Mouse (Mus musculus) lung, embryonic 15.5 days (tissue): ENCODE measurements around the gene Mrps23. TPM values are rescaled to one million over a fixed set of nuclear protein-coding genes. Genes with fewer than 3 reads are reported as not detected.
A peak's percentile ranks its signal among the peaks of the same experiment; 100 is the strongest.

Experiments used
- ATAC-seq: fragments of 200-750 bp; cut with Nextera tagmentation; 2 replicates; pipeline ENCODE4 v1.8.0; 2017; ENCODE audit warnings: moderate number of reproducible peaks, borderline replicate concordance; ENCODE audit not compliant: low FRiP score, low TSS enrichment; ENCODE audit errors: extremely low read depth
- H3K27ac ChIP-seq: fragments of 300-500 bp; sonication (generic); 2 replicates; pipeline ENCODE4 v1.5.1; 2015; ENCODE audit warnings: moderate library complexity, mild to moderate bottlenecking, inconsistent platforms
- H3K27me3 ChIP-seq: fragments of 300-500 bp; sonication (generic); 2 replicates; pipeline ENCODE4 v1.6.1; 2015; ENCODE audit warnings: inconsistent platforms
- H3K36me3 ChIP-seq: fragments of 300-500 bp; sonication (generic); 2 replicates; pipeline ENCODE4 v1.6.1; 2015; ENCODE audit warnings: inconsistent platforms
- H3K4me1 ChIP-seq: fragments of 300-500 bp; sonication (generic); 2 replicates; pipeline ENCODE4 v1.6.1; 2015; ENCODE audit warnings: inconsistent platforms
- H3K4me2 ChIP-seq: fragments of 300-500 bp; sonication (generic); 2 replicates; pipeline ENCODE4 v1.6.1; 2015; ENCODE audit warnings: inconsistent platforms, mild to moderate bottlenecking, moderate library complexity
- H3K4me3 ChIP-seq: fragments of 300-500 bp; sonication (generic); 2 replicates; pipeline ENCODE4 v1.5.1; 2015; ENCODE audit warnings: mild to moderate bottlenecking, inconsistent platforms
- H3K9ac ChIP-seq: fragments of 300-500 bp; sonication (generic); 2 replicates; pipeline ENCODE4 v1.6.1; 2015; ENCODE audit warnings: inconsistent platforms
- H3K9me3 ChIP-seq: fragments of 300-500 bp; sonication (generic); 2 replicates; pipeline ENCODE4 v1.6.1; 2016; ENCODE audit warnings: inconsistent platforms
- WGBS: fragments of 180-500 bp; shearing (Covaris S2); methylation state at CpG from one replicate; pipeline ENCODE4 v1.1.7; 2015; 5-methylcytosine and 5-hydroxymethylcytosine counted together
- polyA plus RNA-seq: library from polyadenylated mRNA; unstranded; fragments of >200 nt; fragmentation: Nextera tagmentation; extraction: Ambion mirVana; gene quantifications from 2 replicates; pipeline ENCODE4 v1.2.1, GENCODE M21; 2015

Gene Mrps23
- polyA plus RNA-seq, 1 experiment from 2014 or later, result 57.4 TPM

DNA sequence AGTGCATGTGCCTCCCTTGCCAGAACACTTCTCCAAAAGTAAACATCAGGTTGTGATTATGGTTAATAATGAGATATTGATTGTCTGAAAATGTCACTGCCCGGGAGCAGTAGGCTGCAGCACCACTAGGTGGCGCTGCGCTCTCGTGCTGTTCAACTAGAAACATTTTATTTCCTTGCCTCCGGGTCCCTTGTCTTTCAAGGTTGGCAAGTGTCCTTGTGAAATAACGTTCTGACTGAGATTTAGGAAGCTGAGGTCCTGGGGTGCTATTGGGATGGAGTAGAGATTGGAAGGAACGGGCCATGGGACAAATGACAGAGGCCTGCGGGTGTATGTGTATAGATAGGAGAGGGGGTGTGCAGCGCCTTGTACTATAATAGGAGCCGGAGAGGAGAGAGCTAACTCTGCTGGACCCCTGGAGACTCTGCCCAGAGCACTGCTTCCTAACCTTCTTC, 12.1 kb downstream of the Mrps23 start:
- Histone ChIP-seq H3K9ac (no peak overlapping the region), H3K36me3 (peaks cover 3% of the 10 kb centered on the region; the same call in 1 of the 2 replicates), H3K9me3 (no peaks in the 10 kb centered on the region), H3K4me1 (peaks cover 24% of the 10 kb centered on the region), H3K4me3 (no peak overlapping the region), H3K4me2 (no peak overlapping the region), H3K27ac (no peak overlapping the region), H3K27me3 (no peaks in the 10 kb centered on the region; the same call in 1 of the 2 replicates)
- ATAC-seq, result no peak
- WGBS, result 19% methylated on average over 10 of the region's 10 CpGs

DNA sequence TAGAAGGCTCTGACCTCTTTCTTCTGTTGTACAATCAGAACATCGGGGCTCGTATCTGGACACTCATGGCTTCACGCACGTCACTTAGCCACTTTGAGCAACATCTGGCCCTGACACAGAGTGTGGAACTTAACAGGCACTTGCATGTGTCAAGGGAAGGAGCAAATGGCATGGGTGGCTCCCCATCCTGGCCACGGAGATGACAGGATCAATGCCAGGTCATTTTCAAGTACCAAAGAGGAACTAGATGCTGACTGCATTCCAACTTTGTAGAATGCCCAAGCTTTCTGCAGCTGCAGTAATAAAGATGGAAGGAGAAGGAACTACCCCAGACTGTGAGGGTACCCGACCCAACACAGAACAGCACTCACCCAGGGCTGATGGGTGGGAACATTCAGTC, 14.0 kb downstream of the Mrps23 start:
- H3K36me3 ChIP-seq, result no peaks in the 10 kb centered on the region
- H3K27ac ChIP-seq, result no peak overlapping the region
- peaks cover 24% of the 10 kb centered on the region for H3K4me1 ChIP-seq
- H3K27me3 ChIP-seq, result no peaks in the 10 kb centered on the region; the same call in 1 of the 2 replicates
- no peak for ATAC-seq
- 58% methylated on average over 6 of the region's 6 CpGs for whole genome bisulfite sequencing
- H3K9ac ChIP-seq, result no peak overlapping the region
- H3K4me3 ChIP-seq, result no peak overlapping the region
- H3K9me3 ChIP-seq, result no peaks in the 10 kb centered on the region
- no peak overlapping the region for H3K4me2 ChIP-seq

DNA sequence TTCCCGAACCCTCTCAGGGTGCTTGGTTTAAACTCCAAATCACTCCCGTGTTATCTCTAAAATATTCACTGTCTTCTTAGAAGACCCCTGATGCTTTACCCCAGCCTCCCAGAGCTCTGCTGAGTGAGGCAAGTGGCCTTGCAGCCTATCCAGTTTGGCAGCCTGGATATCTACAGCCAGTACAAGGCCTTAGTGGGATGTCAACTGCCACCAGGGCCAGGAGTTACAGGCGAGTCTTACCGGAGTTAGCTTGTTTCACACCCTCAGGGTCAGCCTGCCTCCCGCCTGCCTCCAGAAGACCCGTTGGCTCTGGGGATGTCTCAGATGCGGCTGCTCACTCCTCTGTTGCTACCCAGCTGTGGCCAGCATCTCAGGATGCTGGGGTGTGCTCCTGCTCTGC, 14.4 kb downstream of the Mrps23 start:
- ATAC-seq, result no peak
- no peak overlapping the region for H3K4me3 ChIP-seq
- no peak overlapping the region for H3K27ac ChIP-seq
- H3K27me3 ChIP-seq, result no peaks in the 10 kb centered on the region; the same call in 1 of the 2 replicates
- H3K4me1 ChIP-seq, result peaks cover 23% of the 10 kb centered on the region
- 42% methylated on average over 7 of the region's 7 CpGs for WGBS
- H3K36me3 ChIP-seq, result no peaks in the 10 kb centered on the region
- no peaks in the 10 kb centered on the region for H3K9me3 ChIP-seq
- H3K4me2 ChIP-seq, result no peak overlapping the region
- H3K9ac ChIP-seq, result no peak overlapping the region

DNA sequence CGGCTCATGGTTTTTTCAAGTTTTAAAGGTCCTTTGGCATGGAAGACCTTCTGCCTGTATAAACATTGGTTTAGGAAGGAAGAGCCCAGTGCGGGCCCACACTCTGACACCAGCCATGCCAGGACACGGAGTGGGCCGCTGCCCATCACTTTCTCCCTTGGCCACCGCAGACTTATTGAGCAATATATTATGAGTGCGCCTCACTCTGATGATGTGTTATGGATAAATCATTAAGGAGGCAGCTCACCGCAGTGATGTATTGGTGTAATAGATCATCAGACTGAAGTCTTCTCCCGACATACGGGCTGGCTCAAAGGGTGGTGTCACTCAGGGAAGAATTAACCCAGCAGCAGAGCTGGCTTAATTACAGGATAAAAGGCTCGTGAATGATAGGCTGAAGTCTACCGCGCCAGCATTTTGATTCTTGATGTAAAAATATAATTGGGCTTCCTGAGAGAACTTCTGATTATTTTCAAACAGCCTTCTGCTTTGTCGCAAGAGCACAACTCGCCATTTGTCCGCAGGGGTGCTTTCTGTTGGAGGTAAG, 17.8 kb downstream of the Mrps23 start:
- Histone ChIP-seq H3K9me3 (no peaks in the 10 kb centered on the region), H3K9ac (no peak overlapping the region), H3K4me2 (no peak overlapping the region), H3K36me3 (no peaks in the 10 kb centered on the region), H3K27ac (no peak overlapping the region), H3K4me3 (no peak overlapping the region), H3K4me1 (no peaks in the 10 kb centered on the region), H3K27me3 (no peaks in the 10 kb centered on the region)
- WGBS, result 75% methylated on average over 15 of the region's 15 CpGs
- no peak for ATAC-seq

DNA sequence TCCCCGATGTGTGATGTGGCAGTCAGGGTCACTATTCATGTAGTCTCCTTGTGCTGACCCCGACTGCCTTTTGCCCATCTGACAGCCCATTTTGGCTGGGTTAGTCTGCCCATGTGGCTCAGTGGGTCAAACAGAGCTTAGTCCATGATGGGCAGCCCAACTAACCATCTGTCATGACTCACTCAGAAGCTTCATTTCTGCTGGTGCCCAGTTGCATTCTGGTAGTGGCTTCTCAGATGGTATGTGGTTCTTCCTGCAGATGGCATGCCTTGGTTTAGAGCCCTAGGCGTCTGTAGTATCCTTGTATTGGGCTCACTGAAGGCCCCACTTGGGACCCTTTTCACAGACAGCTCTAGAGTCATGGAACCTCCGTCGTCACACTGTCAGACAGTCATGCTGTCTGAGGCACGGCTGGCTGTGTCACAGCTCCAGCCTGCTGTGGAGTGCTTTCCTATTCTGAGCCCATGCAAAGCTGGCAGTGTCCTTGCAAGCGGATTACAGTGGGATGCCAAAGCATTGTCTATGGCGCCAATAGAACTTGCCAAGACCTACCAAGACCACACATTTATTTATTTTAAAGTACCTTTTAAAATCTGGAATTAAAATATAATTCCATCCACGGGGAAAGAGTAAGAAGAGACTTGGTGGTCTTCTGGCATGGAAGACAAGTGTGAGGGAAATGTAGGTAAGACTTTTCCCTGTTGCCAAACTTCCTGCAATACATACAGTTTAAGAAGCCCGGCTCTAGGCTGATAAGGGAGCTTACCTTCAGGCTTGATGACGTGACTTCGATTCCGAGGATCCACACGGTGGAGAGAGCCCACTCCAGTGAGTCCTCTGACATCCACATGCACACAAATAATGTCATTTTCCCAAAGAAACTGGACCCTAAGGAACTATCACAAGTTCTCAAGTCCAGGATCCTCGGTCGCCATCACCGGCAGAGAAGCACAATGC, 23.1 kb downstream of the Mrps23 start:
- Histone ChIP-seq H3K27ac (no peak overlapping the region), H3K9me3 (no peaks in the 10 kb centered on the region), H3K4me1 (no peaks in the 10 kb centered on the region), H3K36me3 (no peaks in the 10 kb centered on the region), H3K9ac (no peak overlapping the region), H3K27me3 (no peaks in the 10 kb centered on the region), H3K4me3 (no peak overlapping the region), H3K4me2 (no peak overlapping the region)
- WGBS, result 89% methylated on average over 17 of the region's 17 CpGs
- ATAC-seq, result no peak

DNA sequence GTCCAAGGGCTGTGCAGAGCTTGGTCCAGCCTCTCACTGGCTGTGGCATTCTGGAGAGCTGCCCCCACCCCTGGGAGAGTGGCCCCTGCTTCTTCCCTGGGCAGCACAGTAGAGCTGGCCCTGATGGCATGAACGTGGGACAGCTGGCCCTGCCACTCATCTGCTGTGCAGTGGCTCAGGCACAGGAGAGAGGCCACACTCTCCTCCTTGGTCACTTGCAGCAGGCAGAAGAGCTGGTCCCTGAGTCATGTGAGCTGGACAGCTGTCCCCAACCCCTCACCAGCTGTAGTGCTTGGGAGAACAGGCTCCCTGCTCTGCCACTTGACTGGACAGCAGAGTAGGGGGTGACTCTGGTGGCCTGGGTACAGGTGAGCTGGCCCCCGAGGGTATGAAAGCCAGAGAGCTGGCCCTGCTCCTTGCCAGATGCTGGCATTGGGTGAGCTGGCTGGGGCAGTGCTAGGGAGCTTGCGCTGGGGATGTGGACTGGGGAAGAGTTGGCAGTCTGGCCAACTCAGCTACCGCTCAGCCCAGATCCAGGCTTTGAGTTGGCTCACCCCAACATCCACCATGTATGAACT, 27.1 kb downstream of the Mrps23 start:
- H3K27ac ChIP-seq, result no peak overlapping the region
- H3K9me3 ChIP-seq, result no peaks in the 10 kb centered on the region
- H3K4me2 ChIP-seq, result no peak overlapping the region
- H3K9ac ChIP-seq, result no peak overlapping the region
- no peak overlapping the region for H3K4me3 ChIP-seq
- H3K4me1 ChIP-seq, result peaks cover 26% of the 10 kb centered on the region
- no peaks in the 10 kb centered on the region for H3K36me3 ChIP-seq
- ATAC-seq, result no peak
- 70% methylated on average over 4 of the region's 4 CpGs for WGBS
- no peaks in the 10 kb centered on the region for H3K27me3 ChIP-seq

DNA sequence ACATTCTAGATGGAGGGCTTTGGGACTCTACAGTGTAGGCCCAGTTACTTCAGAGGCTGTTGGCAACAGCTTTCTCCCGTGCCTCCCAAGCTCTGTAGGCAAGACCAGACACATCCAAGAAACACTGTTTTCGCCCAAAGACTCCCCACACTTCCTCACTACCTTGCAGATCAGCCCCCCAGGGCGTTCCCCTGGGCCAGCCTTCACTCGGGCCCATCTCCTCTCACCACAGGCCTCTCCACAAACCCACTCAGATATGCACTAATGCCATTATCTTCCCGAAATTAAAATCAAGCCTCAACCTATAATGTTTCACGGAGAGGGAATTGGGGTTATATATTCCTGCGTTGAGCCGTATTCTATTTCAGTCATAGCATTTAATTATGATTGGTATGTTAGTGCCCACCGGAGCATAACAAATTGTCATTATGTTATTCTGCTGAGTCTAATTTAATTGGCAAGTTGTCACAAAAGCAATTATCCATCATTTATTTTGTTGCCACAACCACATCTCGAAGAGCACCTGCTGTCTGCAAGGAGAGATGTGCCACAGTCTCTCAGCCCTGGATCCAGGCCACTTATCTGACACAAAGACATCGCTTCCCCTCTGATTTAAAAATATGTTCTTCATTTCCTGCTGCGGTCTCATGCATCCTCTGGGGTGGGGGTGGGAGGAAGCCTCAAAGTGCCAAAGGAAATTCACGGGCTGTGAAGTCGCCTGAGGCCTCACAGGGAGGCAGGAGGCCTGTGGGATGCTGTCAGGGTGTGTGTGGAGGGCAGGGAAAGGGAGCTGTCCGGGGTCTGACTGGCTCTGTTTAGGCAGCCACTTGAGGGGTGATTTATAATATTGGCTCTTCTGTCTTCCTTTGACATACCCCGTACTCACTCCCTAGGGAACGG, 29.6 kb downstream of the Mrps23 start:
- 51% methylated on average over 17 of the region's 17 CpGs for WGBS
- ATAC-seq, result 0 out of 2 replicates have a peak, but pooled peaks have one; percentile 37
- Histone ChIP-seq H3K4me2 (no peak overlapping the region), H3K36me3 (no peaks in the 10 kb centered on the region), H3K27ac (0 out of 2 replicates have a peak overlapping the region, but pooled peaks have one; percentile 16), H3K9ac (no peak overlapping the region), H3K9me3 (no peaks in the 10 kb centered on the region), H3K4me3 (no peak overlapping the region), H3K4me1 (peaks cover 28% of the 10 kb centered on the region), H3K27me3 (no peaks in the 10 kb centered on the region)

DNA sequence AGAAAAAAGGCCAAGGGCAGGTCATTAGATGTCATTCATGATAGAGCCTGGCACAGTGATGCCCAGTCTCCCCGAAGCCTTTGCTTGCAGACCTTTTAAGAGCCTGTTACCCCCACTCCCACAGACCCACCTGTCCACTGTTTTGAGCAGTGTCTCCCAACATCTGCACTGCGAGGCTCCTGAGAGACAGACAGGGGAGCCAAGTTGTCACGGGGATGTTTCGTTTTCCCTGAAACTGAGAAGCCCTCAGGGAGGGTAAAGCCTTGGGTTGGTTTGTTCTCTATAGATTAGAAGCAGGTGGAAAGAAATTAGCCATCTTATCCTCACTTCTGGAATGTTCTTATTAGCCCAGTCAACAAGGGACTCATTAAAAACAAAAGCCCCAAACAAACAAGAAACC, 30.6 kb downstream of the Mrps23 start:
- Histone ChIP-seq H3K4me1 (peaks cover 28% of the 10 kb centered on the region), H3K27me3 (no peaks in the 10 kb centered on the region), H3K36me3 (no peaks in the 10 kb centered on the region), H3K4me3 (no peak overlapping the region), H3K9me3 (no peaks in the 10 kb centered on the region), H3K4me2 (0 out of 2 replicates have a peak overlapping the region, but pooled peaks have one; percentile 13), H3K27ac (peak overlapping the region; percentile 23; the same call in 1 of the 2 replicates), H3K9ac (no peak overlapping the region)
- no peak for ATAC-seq
- WGBS, result 43% methylated on average over 4 of the region's 4 CpGs

DNA sequence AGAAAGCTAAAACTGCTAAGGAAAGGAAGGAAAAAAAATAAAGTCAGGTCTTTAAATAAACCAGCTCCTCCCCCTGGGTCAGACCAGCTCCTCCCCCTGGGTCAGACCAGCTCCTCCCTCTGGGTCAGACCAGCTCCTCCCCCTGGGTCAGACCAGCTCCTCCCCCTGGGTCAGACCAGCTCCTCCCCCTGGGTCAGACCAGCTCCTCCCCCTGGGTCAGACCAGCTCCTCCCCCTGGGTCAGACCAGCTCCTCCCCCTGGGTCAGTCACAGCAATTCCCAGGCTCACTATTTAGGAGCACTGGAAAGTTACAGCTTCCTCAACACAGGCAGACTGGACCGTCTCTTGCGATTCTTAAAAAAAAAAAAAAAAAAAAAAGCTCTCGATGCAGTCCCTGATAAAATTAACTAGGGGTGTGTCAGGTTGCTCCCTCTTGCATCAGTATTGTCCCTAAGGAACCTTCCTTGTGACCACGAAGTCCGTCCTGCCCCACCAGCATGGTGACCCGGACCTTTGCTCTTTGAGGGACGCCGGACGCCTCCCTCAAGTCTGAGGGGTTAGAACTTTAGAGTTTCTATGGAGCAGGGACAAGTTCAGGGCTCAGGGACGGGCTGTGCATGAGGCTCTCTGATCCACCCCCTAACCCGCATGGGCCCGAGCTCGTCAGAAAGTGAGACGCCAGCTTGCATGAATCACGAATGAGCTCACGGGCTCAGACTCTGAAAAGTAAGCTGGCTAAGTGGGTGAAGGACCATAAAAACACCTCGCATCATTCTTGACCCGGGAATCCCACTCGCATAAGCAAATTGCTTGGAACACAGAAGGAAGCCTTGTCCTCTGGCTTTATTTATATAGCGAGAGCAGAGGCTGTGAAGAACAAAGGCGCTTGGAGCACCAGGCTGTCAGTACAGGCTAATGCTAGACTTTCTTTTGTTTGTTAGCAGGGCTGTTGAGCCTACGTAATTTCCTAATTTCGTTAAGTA, 31.3 kb downstream of the Mrps23 start:
- Histone ChIP-seq H3K4me2 (peak overlapping the region; percentile 52), H3K36me3 (no peaks in the 10 kb centered on the region), H3K4me3 (peak overlapping the region; percentile 18), H3K27ac (peak overlapping the region; percentile 68), H3K9me3 (no peaks in the 10 kb centered on the region), H3K9ac (no peak overlapping the region), H3K27me3 (no peaks in the 10 kb centered on the region), H3K4me1 (peaks cover 29% of the 10 kb centered on the region)
- ATAC-seq, result peak; percentile 40; the same call in 1 of the 2 replicates
- 11% methylated on average over 23 of the region's 23 CpGs for WGBS

DNA sequence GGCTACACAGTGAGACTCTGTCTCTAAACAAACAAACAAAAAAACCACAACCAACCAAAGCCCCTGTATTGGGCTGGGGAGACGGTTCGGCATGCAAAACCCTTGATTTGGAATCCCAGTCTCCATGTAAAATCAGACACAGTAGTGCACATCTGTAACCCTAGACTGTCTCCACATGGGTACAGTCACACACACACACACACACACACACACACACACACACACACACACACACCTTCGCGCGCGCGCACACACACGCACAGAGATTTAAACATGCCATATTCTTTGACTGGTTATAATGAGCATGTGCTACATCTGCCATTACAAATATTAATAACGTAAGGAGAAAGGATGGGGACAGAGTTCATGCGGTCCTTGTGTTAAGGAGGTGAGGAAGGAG, 36.1 kb downstream of the Mrps23 start:
- no peak overlapping the region for H3K27ac ChIP-seq
- H3K9me3 ChIP-seq, result no peaks in the 10 kb centered on the region
- WGBS, result 84% methylated on average over 10 of the region's 10 CpGs
- no peak for ATAC-seq
- no peaks in the 10 kb centered on the region for H3K27me3 ChIP-seq
- H3K4me3 ChIP-seq, result no peak overlapping the region
- H3K9ac ChIP-seq, result no peak overlapping the region
- H3K4me2 ChIP-seq, result no peak overlapping the region
- H3K36me3 ChIP-seq, result no peaks in the 10 kb centered on the region
- peaks cover 26% of the 10 kb centered on the region for H3K4me1 ChIP-seq
